Mouse (Mus musculus) liver, embryonic 13.5 days (tissue): ENCODE results near the gene Nid2. TPM values are rescaled to one million over a fixed set of nuclear protein-coding genes. Genes with fewer than 3 reads are reported as not detected.

Experiments used
- polyA plus RNA-seq: library from polyadenylated mRNA; unstranded; fragments of >200 nt; fragmentation: Nextera tagmentation; extraction: Ambion mirVana; gene quantifications from 2 replicates; pipeline ENCODE4 v1.2.1, GENCODE M21; 2015

Nid2 gene
- polyA plus RNA-seq, 1 experiment from 2014 or later: 13.9 TPM

Other genes with a start within 250 kb of the Nid2 start
- not detected in 2 replicates for gene Gm2244, start 201.3 kb upstream of the Nid2 start, polyA plus RNA-seq
- 0.17 and 0.25 TPM in 2 replicates for gene Gm2237, start 166.1 kb upstream of the Nid2 start, polyA plus RNA-seq
- gene Gm5458, start 148.7 kb upstream of the Nid2 start, polyA plus RNA-seq: not detected in 2 replicates
- 113 and 121 TPM in 2 replicates for gene Rtraf, start 72.6 kb downstream of the Nid2 start, polyA plus RNA-seq
- 8.8 and 9.5 TPM in 2 replicates for gene Gng2, start 226.4 kb downstream of the Nid2 start, polyA plus RNA-seq